Mouse (Mus musculus) hindbrain, embryonic 14.5 days (tissue): ENCODE results near the gene Adarb1. TPM values are rescaled to one million over a fixed set of nuclear protein-coding genes. Genes with fewer than 3 reads are reported as not detected.

ENCODE experiments used
- ATAC-seq: fragments of 200-750 bp; cut with Nextera tagmentation; 2 replicates; pipeline ENCODE4 v1.8.0; 2017; ENCODE audit warnings: moderate number of reproducible peaks, mild to moderate bottlenecking, moderate TSS enrichment, moderate library complexity; ENCODE audit not compliant: low FRiP score
- DNase-seq: peaks from one replicate; pipeline ENCODE4 v3.0.0-alpha.2; 2015; ENCODE audit warnings: low spot score
- H3K27ac ChIP-seq: fragments of 300-500 bp; sonication (generic); 2 replicates; pipeline ENCODE4 v1.5.1; 2014; ENCODE audit warnings: mild to moderate bottlenecking, moderate library complexity
- H3K27me3 ChIP-seq: fragments of 300-500 bp; sonication (generic); 2 replicates; pipeline ENCODE4 v1.6.1; 2014; ENCODE audit warnings: mild to moderate bottlenecking, low read length, mixed read lengths; ENCODE audit not compliant: control insufficient read depth, insufficient read depth
- H3K36me3 ChIP-seq: fragments of 300-500 bp; sonication (generic); replicated peaks from 2 replicates; pipeline ENCODE4 v1.6.1; 2014; ENCODE audit not compliant: control insufficient read depth, insufficient read depth
- H3K4me1 ChIP-seq: fragments of 300-500 bp; sonication (generic); replicated peaks from 2 replicates; pipeline ENCODE4 v1.6.1; 2014; ENCODE audit warnings: antibody characterized with exemption, low read length, mixed read lengths; ENCODE audit not compliant: control insufficient read depth, insufficient read depth
- H3K4me2 ChIP-seq: fragments of 300-500 bp; sonication (generic); replicated peaks from 2 replicates; pipeline ENCODE4 v1.6.1; 2014; ENCODE audit warnings: mild to moderate bottlenecking, moderate library complexity
- H3K4me3 ChIP-seq: fragments of 300-500 bp; sonication (generic); replicated peaks from 2 replicates; pipeline ENCODE4 v1.5.1; 2014; ENCODE audit warnings: mild to moderate bottlenecking, low read length
- H3K9ac ChIP-seq: fragments of 300-500 bp; sonication (generic); 2 replicates; pipeline ENCODE4 v1.6.1; 2014
- H3K9me3 ChIP-seq: fragments of 300-500 bp; sonication (generic); 2 replicates; pipeline ENCODE4 v1.6.1; 2016; ENCODE audit warnings: low read length; ENCODE audit not compliant: control insufficient read depth
- WGBS: fragments of 180-500 bp; shearing (Covaris S2); extraction: QIAGEN DNeasy Blood & Tissue Kit; methylation state at CpG from one replicate; pipeline ENCODE4 v1.1.7; 2014; 5-methylcytosine and 5-hydroxymethylcytosine counted together
- polyA plus RNA-seq: library from polyadenylated mRNA; unstranded; fragments of >200 nt; fragmentation: Nextera tagmentation; extraction: Ambion mirVana; gene quantifications from 2 replicates; pipeline ENCODE4 v1.2.1, GENCODE M21; 2014

Gene Adarb1
- polyA plus RNA-seq, 1 experiment from 2014 or later, result 20.7 TPM

DNA sequence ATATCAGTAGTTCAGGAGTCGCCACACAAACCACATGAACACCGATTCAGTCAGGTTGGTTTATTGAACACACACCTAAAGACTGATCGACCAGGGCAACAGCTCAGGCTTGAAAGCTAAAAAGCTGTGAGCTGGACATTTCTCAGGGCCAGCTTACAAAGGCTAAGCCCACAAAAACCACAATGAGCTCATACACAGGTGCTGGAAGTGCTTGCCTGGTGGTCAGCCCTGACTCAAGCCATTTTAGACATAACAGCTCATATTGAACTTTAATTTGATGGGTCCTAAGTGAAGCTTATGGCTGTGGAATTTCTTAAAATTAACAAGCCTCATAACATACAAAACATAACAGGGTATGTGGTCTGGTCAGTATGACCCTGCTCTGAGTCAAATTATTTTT, 2.1 kb upstream of the Adarb1 start:
- 97% methylated on average over 3 of the region's 3 CpGs for WGBS
- Histone ChIP-seq H3K4me1 (peaks cover 16% of the 10 kb centered on the region; the same call in 1 of the 2 replicates), H3K4me3 (no peak overlapping the region), H3K9ac (no peak overlapping the region), H3K27ac (no peak overlapping the region), H3K36me3 (no peaks in the 10 kb centered on the region), H3K9me3 (no peaks in the 10 kb centered on the region), H3K27me3 (peaks cover 10% of the 10 kb centered on the region), H3K4me2 (no peak overlapping the region)
- DNase-seq, result no peak
- no peak for ATAC-seq

DNA sequence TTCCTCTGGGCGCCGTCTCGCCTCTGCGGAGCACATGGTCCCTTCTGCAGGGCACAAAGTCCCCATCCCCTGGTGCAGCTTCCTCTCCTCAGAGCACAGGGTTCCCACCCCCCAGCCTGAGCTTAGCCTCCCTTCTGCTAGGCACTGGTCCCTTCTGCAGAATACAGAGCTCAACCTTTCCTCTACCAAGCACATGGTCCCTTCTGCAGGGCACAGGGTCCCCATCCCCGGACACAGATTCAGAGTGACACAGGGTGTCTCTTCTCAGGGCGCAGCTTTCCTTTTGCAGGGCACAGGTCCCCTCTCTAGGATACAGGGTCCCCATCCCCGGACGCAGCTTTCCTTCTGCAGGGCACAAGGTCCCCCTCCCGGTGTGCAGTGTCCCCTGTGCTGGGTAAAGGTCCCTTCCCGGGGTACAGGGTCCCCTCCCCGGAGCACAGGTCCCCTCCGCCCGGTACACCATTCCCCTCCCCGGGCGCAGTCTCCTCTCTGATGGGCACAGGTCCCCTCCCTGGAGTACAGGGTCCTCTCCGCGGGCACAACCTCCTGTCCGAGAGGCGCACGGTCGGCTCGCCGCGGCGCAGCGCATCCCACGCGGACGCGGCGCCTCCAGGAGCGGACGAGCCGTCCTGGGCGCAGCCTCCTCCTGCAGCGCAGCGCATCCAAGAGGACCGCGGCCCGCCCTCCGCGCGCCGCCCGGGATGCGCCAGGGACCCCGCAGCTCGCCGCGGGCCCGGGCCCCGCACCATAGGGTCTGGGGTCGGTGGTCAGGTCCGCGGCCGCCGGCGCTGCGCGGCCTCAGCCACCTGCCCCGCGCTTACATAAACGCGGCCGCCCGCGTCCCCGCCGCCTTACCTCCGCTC, 599 bp downstream of the Adarb1 start:
- no peaks in the 10 kb centered on the region for H3K9me3 ChIP-seq
- peaks cover 16% of the 10 kb centered on the region; the same call in 1 of the 2 replicates for H3K4me1 ChIP-seq
- H3K4me2 ChIP-seq, result peak overlapping the region; percentile 98
- H3K4me3 ChIP-seq, result peak overlapping the region; percentile 89
- H3K9ac ChIP-seq, result peak overlapping the region; percentile 83
- H3K27ac ChIP-seq, result peak overlapping the region; percentile 86
- peaks cover 10% of the 10 kb centered on the region for H3K27me3 ChIP-seq
- ATAC-seq (peak; percentile 78), DNase-seq (peak; percentile 34)
- H3K36me3 ChIP-seq, result no peaks in the 10 kb centered on the region
- WGBS, result under 1% methylated on average over 66 of the region's 70 CpGs

DNA sequence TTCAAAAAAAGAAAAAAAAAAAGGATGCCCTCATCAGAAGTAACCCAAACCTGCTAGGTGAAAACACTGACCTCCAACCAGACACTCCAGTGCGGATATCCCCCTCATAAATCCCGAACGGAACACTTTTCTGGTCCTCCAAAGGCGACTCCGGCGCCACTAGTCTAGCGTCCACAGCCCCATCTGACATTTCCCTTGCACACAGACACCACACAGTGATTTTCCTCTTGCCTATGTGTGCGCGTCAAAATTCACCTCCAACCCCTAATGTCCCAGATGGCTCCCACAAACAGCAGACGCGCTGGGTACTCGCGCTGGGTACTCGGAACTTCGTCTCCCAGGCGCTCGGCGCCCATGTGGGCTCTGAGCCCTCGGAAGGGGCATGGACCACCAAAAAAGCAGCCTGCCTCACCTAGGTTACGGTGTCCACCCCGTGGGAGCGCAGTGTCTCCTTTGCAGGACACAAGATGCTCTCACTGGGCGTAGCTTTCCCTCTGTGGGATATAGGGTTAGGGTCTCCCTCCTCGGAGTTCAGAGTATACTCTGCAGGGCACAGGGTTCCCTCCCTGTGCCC, 1.3 kb downstream of the Adarb1 start:
- Histone ChIP-seq H3K4me2 (peak overlapping the region; percentile 98), H3K4me1 (peaks cover 16% of the 10 kb centered on the region; the same call in 1 of the 2 replicates), H3K27ac (no peak overlapping the region), H3K27me3 (peaks cover 10% of the 10 kb centered on the region), H3K36me3 (no peaks in the 10 kb centered on the region), H3K9ac (peak overlapping the region; percentile 83), H3K9me3 (no peaks in the 10 kb centered on the region), H3K4me3 (peak overlapping the region; percentile 89)
- 5% methylated on average over 24 of the region's 24 CpGs for WGBS
- ATAC-seq, result no peak
- no peak for DNase-seq

DNA sequence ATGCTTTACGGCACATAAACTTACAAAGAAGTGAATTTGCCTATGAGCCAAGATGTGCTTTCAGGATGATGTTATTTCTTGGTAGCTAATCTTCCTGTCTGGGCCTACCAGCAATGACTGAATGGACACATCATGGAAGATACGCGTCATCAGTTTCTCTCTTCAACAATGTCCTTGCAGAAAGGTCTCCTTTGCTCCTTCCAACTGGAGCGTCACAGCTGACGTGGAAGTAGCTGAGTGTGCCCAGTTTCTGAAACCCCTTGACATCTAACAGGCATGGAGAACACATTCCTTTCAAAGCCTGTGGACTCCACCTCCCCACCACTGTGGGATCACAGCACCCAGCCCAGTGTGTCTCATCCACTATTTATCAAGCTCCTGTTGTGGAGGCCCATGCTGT, 2.2 kb downstream of the Adarb1 start:
- no peak overlapping the region for H3K9ac ChIP-seq
- ATAC-seq, result no peak
- WGBS, result 78% methylated on average over 5 of the region's 5 CpGs
- H3K27me3 ChIP-seq, result peaks cover 10% of the 10 kb centered on the region
- DNase-seq, result no peak
- H3K36me3 ChIP-seq, result no peaks in the 10 kb centered on the region
- H3K27ac ChIP-seq, result no peak overlapping the region
- H3K4me1 ChIP-seq, result peaks cover 16% of the 10 kb centered on the region; the same call in 1 of the 2 replicates
- peak overlapping the region; percentile 98; the same call in 1 of the 2 replicates for H3K4me2 ChIP-seq
- H3K4me3 ChIP-seq, result no peak overlapping the region
- H3K9me3 ChIP-seq, result no peaks in the 10 kb centered on the region

DNA sequence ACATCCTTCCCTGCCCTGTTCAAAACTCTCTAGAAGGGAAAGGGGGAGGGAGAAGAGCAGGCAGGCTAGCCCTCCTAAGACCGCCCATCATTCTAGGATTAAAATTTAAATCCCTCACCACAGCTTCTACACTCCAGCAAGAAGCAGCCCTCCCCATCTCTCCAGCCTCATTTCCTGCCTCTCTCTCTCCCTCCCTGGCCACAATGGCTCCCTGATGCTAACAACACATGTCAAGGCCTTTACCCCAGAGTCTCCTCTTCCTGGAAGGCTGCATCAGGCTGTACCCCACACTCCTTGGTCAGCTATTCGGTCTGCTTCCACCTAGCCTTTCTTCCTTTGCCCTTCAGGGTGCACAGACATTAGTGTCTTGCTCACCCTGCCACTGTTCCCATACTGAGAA, 4.3 kb downstream of the Adarb1 start:
- no peak overlapping the region for H3K9ac ChIP-seq
- H3K27ac ChIP-seq, result no peak overlapping the region
- peaks cover 13% of the 10 kb centered on the region; the same call in 1 of the 2 replicates for H3K4me1 ChIP-seq
- DNase-seq, result no peak
- H3K4me2 ChIP-seq, result no peak overlapping the region
- 66% methylated on average over 2 of the region's 2 CpGs for WGBS
- H3K4me3 ChIP-seq, result no peak overlapping the region
- H3K9me3 ChIP-seq, result no peaks in the 10 kb centered on the region
- H3K36me3 ChIP-seq, result no peaks in the 10 kb centered on the region
- H3K27me3 ChIP-seq, result peaks cover 10% of the 10 kb centered on the region
- ATAC-seq, result no peak

DNA sequence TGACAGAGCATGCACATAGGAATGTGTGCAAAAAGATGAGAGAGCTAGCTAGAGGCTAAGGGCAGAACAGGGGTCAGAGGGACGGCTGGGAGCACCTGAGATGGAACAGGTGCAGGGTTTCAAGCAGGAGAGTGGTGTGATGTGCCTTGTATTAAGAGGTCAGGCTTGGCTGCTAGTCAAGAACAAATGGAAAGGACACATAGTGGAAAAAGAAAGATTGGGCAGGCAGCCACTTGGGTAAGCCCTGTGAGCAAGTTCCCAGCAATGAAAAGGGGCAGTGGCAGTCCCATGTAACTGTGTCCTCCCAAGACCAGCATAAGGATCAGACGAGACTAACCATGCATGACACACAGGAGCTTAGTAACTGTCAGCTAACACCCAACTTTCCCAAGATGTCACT, 8.9 kb downstream of the Adarb1 start:
- H3K4me1 ChIP-seq, result no peaks in the 10 kb centered on the region
- H3K27me3 ChIP-seq, result no peaks in the 10 kb centered on the region
- no peak overlapping the region for H3K4me3 ChIP-seq
- no peak overlapping the region for H3K4me2 ChIP-seq
- WGBS, result 91% methylated on average over 2 of the region's 2 CpGs
- no peaks in the 10 kb centered on the region for H3K36me3 ChIP-seq
- H3K27ac ChIP-seq, result no peak overlapping the region
- H3K9ac ChIP-seq, result no peak overlapping the region
- H3K9me3 ChIP-seq, result no peaks in the 10 kb centered on the region
- DNase-seq (no peak), ATAC-seq (no peak)

DNA sequence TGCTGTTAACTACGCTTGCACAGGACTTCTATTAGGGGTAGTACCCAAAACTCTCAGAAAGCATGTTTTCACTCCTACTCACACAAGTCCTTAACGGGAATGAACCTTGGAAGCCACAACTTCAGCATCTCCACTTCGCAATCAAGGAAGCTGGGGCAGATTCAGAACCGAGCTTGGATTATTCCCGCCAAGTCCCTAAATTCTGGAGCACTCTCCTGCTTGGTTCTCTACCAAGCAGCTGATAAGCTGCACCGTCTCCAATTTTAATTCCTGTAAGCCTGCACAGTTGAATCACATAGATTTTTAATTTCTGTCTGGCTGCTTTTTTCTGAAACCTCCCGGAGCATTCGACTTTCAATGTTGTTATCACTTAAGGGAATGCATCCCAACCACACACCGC, 9.8 kb downstream of the Adarb1 start:
- no peaks in the 10 kb centered on the region for H3K9me3 ChIP-seq
- 94% methylated on average over 9 of the region's 9 CpGs for WGBS
- no peak for ATAC-seq
- no peaks in the 10 kb centered on the region for H3K27me3 ChIP-seq
- H3K4me1 ChIP-seq, result no peaks in the 10 kb centered on the region
- H3K27ac ChIP-seq, result no peak overlapping the region
- H3K4me2 ChIP-seq, result no peak overlapping the region
- H3K9ac ChIP-seq, result no peak overlapping the region
- H3K36me3 ChIP-seq, result no peaks in the 10 kb centered on the region
- H3K4me3 ChIP-seq, result no peak overlapping the region
- DNase-seq, result no peak

DNA sequence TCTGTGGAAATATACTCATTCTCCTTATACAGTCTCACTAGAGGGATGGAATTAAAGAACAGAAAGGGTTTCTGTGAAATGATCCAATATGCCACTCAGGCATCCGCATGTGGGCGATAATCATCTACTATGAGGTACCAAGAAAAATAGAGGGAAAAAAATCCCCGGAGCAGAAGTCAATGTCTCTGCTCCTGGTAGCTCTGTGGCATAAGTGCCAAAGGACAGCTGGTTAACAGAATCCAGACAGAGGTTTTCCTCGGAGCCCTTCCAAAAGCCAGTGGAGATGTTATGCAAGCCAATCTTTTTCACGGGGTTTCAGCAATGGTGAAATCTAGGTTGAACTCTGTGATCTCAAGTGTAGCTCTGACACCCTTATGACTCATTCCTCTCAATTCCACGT, 11.6 kb downstream of the Adarb1 start:
- Histone ChIP-seq H3K4me2 (no peak overlapping the region), H3K27me3 (no peaks in the 10 kb centered on the region), H3K9ac (no peak overlapping the region), H3K9me3 (no peaks in the 10 kb centered on the region), H3K4me1 (no peaks in the 10 kb centered on the region), H3K4me3 (no peak overlapping the region), H3K27ac (no peak overlapping the region), H3K36me3 (no peaks in the 10 kb centered on the region)
- DNase-seq, result no peak
- 84% methylated on average over 6 of the region's 6 CpGs for WGBS
- no peak for ATAC-seq

DNA sequence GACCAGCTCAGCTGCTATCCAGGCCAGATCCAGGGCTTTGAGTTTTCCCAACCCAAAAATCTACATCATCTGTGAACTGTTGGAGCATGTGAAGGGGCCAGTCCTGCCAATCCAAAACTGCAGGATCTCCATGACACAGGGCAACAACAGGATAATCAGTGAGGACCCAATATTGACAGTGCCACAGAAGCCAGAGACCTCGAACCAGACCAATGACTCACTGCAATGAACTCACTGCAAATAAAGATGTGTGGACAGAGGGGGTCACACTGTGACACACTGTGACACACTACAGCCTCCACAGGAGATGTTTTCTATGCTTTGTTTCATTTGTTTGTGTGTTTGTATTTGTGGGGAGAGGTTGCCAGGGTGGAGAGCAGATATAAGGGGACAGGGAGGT, 15.6 kb downstream of the Adarb1 start:
- 79% methylated on average over 1 of the region's 1 CpGs for WGBS
- no peak overlapping the region for H3K4me2 ChIP-seq
- ATAC-seq (no peak), DNase-seq (no peak)
- no peaks in the 10 kb centered on the region for H3K36me3 ChIP-seq
- no peaks in the 10 kb centered on the region for H3K9me3 ChIP-seq
- no peaks in the 10 kb centered on the region for H3K27me3 ChIP-seq
- H3K4me3 ChIP-seq, result no peak overlapping the region
- H3K9ac ChIP-seq, result no peak overlapping the region
- H3K27ac ChIP-seq, result no peak overlapping the region
- H3K4me1 ChIP-seq, result no peaks in the 10 kb centered on the region
